Mouse (Mus musculus): ENCODE measurements around the gene Ccdc130. TPM values are rescaled to one million over a fixed set of nuclear protein-coding genes. Genes with fewer than 3 reads are reported as not detected.

Gene Ccdc130
- total RNA-seq (2021) (10 to 100 TPM; 19.3 to 25.8 TPM), polyA plus RNA-seq (2012; rRNA removed) (15.9 and 16.5 TPM in 2 replicates)
- long read RNA-seq, transcript Ccdc130-202 (10 exons, 2,119 nt), result major isoform, 10 of 15 reads
- long read RNA-seq, partial matches to known transcripts, result 3 of 15 reads
- long read RNA-seq, other reads (novel, unspliced or antisense), result 2 of 15 reads

- DNase-seq, result peak; percentile 99
These were observed at the start of gene Ccdc130 for GRCm38 (mm10) chr8:84269950-84270773. Gene Ccdc130, minus strand, starts transcription at chr8:84270380.

GRCm38 (mm10) chr8:84308376-84308775 is 38.2 kb upstream of the Ccdc130 start:
- peak; percentile 32 for DNase-seq

DNA sequence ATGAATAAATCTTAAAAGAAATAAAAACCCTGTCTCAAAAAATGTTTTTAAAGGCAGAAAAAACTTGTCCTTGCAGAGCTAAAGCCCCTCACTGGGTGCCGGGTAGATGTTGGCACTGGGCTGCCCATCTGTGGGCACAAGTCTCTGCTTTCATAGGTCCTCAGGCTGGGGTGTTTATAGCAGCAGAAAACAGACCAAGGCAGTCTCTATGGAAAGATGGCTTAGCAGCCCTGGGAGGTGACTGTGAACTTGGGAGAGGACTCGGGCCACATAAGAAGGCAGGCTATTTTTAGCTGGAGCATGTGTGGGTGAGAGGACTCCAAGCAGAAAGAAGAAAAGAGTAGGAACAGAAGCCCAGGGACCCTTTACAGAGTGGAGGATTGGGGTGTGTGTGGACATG is 33.8 kb upstream of the Ccdc130 start:
- no peak for DNase-seq

- no peak for DNase-seq
These were observed 27.0 kb upstream of the Ccdc130 start for GRCm38 (mm10) chr8:84297029-84297785.

DNA sequence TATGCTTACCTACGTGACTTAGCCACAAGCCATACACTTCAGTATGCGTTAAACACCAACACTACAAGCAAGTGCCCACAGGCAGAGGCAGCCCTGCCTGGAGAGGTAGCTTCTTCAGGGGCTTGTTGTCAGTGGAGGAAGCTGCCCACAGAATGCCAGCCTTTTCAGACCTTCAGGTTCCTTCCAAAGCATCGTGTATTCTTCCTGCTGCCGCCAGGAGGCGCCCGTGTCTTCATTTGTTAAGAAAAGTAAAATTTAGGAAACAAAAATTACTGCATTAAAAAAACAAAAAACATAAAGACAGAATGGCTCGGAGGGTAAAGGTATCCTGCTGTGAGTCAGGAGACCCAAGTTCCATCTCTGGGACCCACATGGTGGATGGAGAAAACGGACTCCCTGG is 21.5 kb upstream of the Ccdc130 start:
- DNase-seq, result peak; percentile 30

- no peak for DNase-seq
These were observed 20.9 kb upstream of the Ccdc130 start for GRCm38 (mm10) chr8:84291086-84291485.

GRCm38 (mm10) chr8:84288892-84289291 is 18.7 kb upstream of the Ccdc130 start:
- DNase-seq, result no peak

- peak; percentile 43 for DNase-seq
These were observed 15.5 kb upstream of the Ccdc130 start for GRCm38 (mm10) chr8:84285665-84286064.

DNA sequence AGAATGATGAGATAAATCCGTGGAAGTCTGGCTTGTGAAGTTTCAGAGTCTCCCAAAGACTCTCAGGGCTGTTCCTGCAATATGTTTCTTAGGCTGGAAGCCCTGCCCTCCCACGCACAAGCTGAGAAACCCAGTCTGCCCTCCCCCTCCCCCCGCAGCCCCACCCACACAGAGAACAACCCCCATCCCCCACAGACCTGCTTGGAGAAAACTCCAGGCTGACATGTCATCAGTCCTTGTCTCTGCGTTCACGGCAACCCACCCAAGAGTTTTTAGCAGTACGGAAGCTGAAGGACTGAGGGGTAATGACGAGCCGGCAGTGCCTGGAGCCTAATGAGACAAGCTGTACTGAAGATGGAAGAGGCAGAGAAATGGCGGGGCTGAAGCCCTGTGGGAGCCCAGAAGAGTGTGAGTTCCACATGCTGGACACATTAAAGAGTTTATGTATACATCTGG is 14.5 kb upstream of the Ccdc130 start:
- DNase-seq, result no peak

DNA sequence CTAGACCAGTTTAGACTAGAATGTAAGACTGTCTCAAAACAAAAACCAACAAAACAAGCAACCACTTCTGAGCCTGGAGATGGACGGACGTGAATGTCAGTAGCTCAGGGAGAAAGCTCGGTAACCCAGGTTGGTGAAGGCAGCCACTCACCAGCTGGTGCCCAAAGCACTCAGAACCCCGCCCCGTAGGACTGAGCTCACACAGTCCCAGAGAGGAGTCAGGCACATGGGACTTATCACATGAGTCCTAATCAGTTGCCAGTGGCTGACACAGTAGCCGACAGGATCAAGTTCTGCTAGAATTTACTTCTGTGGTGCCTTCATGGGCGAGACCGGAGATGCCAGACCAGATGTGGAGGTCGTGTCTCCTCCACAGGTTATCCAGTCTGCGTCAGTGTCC is 10.6 kb upstream of the Ccdc130 start:
- no peak for DNase-seq

DNA sequence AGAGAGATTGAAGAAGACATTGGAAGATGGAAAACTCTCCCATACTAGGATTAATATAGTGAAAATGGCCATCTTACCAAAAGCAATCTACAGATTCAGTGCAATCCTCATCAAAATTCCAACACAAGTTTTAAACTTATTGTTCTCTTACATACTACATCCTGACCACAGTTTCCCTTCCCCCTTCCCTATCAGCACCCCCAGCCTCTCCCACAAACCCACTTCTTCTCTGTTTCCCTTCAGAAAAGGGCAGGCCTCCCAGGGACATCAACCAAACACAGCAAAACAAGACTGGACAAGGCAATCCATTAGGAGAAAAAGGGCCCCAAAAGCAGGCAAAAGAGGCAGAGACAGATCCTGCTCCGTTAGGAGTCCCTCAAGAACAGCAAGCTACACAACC is 6.3 kb upstream of the Ccdc130 start:
- no peak for DNase-seq

- no peak for DNase-seq
These were observed 3.8 kb upstream of the Ccdc130 start for GRCm38 (mm10) chr8:84273968-84274367.

GRCm38 (mm10) chr8:84272302-84272701 is 2.1 kb upstream of the Ccdc130 start:
- no peak for DNase-seq

- no peak for DNase-seq
These were observed 9.1 kb downstream of the Ccdc130 start for GRCm38 (mm10) chr8:84261098-84261497.

- DNase-seq, result peak; percentile 92
These were observed 13.2 kb downstream of the Ccdc130 start, which contains the start of gene Mri1 for GRCm38 (mm10) chr8:84256822-84257610. Gene Mri1, minus strand, starts transcription at chr8:84257326.

DNA sequence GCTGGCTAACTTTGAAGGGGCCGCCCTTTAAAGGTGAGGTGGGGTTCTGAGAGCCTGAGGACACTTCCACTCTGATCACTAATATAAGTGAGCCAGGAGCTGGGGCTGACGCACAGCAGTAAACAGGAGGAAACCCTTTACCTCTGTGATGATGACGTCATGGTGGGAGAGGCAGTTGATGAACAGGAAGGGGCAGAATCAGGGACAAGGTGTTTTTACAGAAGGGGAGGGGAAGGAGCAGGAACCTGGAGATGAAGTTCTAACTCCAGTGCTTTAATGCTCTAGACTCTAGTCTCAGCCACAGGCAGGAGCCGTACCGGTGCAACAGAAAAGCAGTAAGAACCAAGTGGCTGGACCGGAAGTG is 13.7 kb downstream of the Ccdc130 start:
- no peak for DNase-seq

DNA sequence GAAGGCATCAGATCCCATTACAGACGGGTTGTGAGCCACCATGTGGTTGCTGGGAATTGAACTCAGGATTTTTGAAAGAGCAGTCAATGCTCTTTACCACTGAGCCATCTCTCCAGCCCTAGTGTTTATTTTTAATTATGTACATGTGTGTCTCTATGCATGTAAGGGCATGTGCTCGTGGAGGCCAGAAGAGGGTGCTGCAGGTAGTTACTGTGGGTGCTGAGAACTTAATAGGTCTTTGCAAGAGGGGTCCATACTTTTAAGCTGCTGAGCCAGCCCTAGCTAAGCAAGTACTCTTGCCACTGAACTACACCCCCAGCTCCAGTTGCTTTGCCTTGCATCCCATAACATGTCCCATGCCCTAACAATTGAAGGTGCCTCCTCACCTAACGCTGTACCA is 14.3 kb downstream of the Ccdc130 start:
- DNase-seq, result no peak

- DNase-seq, result peak; percentile 91
These were observed 20.7 kb downstream of the Ccdc130 start, which contains the start of gene D8Ertd738e for GRCm38 (mm10) chr8:84249257-84250170. Gene D8Ertd738e, minus strand, starts transcription at chr8:84249719.

DNA sequence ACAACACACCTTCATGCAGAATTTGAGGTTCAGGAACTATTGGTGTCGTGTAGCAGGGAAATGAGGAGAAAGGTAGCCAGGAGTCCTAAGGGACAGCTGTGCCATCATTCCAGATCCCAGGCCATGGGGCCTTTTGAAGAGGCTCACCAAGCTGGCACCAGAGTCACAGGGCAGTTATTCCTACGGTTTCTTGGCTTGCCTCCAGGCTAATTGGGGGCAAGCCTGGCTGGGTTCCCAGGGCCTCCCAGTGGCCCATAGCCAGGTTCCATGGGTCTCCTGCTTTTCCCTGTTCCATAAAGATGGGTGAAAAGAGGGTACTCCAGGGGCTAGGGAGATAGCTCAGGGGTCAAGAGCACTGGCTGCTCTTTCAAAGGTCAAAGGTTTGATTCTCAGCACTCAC is 28.4 kb downstream of the Ccdc130 start:
- DNase-seq, result peak; percentile 39

DNA sequence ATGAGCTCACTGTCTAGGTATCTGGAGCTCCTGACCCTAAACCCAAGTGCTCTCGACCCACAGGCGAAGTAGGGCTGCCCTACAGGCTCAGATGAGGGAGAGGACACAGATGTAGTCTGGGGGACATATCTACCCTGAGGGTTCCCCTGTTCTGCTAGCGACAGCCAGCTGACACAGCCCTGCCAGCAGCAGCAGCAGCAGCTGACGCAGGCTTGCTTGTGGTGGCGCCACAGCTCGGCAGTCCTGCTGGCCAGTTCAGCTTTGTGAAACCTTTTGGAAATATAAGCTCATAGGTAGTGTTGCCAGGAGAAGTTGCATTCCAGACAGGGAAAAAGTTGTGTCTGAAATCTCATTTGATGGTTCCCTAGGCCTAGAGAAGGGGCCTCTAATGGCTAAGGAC is 29.0 kb downstream of the Ccdc130 start:
- DNase-seq, result no peak

Measured in adrenal gland, adult 2 months (tissue).